Mouse (Mus musculus): ENCODE results near the gene Mrvi1.

- no peak for TF ChIP-seq CTCF (conservative IDR thresholded peaks at IDR 0.05; ENCODE audit: low read length)
- no peak for TF ChIP-seq POU5F1 (IDR thresholded peaks at IDR 0.05; ENCODE audit: borderline replicate concordance, low read length)
Observed at GRCm38 (mm10) chr7:110983621-110984020, 1.4 kb upstream of the Mrvi1 start.

Measured in E14TG2a.4 (cell line).